Mouse (Mus musculus) layer of hippocampus, postnatal 10 days (tissue): ENCODE measurements around the gene Tnrc18. TPM values are rescaled to one million over a fixed set of nuclear protein-coding genes. Genes with fewer than 3 reads are reported as not detected.
"Not testable (repeated sequence)": the region's sequence is repeated elsewhere in the genome, so short reads cannot be mapped to it uniquely, and the experiment has no call there.

Experiments
- DNase-seq, 2 experiments: peaks; one replicate each; pipeline ENCODE4 v3.0.0; 2021; ENCODE audit warnings: low spot score in 2 of 2
- long read RNA-seq: library from polyadenylated mRNA; stranded (forward); transcript quantifications from one replicate; pipeline ENCODE4 v2.0.0, GENCODE M21; 2023
- total RNA-seq, 2 experiments: library from RNA; stranded (reverse); gene quantifications; 2 replicates each; pipeline ENCODE4 v1.2.3; 2021

Gene Tnrc18
- total RNA-seq: 100 to 1,000 TPM; 197 to 220 TPM
- long read RNA-seq, partial matches to known transcripts: 2 of 7 reads
- long read RNA-seq, other reads (novel, unspliced or antisense): 5 of 7 reads

- peak; percentile 100 for DNase-seq
Observed at GRCm38 (mm10) chr5:142817524-142818434, at the start of gene Tnrc18. TSS of gene Tnrc18 (minus strand) at chr5:142817662.

GRCm38 (mm10) chr5:142857763-142858229 lies 40.3 kb upstream of the Tnrc18 start:
- DNase-seq: peak; percentile 88

GRCm38 (mm10) chr5:142856408-142856807 lies 38.9 kb upstream of the Tnrc18 start:
- peak in 1 of 2 experiments; percentile 30 for DNase-seq

GRCm38 (mm10) chr5:142854877-142855276 lies 37.4 kb upstream of the Tnrc18 start:
- DNase-seq: peak; percentile 88 to 90

GRCm38 (mm10) chr5:142853585-142853984 lies 36.1 kb upstream of the Tnrc18 start:
- DNase-seq: no peak

GRCm38 (mm10) chr5:142851681-142852049 lies 34.2 kb upstream of the Tnrc18 start:
- DNase-seq: no peak

- no peak for DNase-seq
Observed at GRCm38 (mm10) chr5:142850916-142851680, 33.6 kb upstream of the Tnrc18 start.

- no peak for DNase-seq
Observed at GRCm38 (mm10) chr5:142850476-142850875, 33.0 kb upstream of the Tnrc18 start.

GRCm38 (mm10) chr5:142848911-142849310 lies 31.4 kb upstream of the Tnrc18 start:
- DNase-seq: no peak

GRCm38 (mm10) chr5:142848149-142848548 lies 30.7 kb upstream of the Tnrc18 start:
- DNase-seq: no peak

- no peak for DNase-seq
Observed at GRCm38 (mm10) chr5:142844467-142844866, 27.0 kb upstream of the Tnrc18 start.

GRCm38 (mm10) chr5:142842137-142842642 lies 24.7 kb upstream of the Tnrc18 start:
- peak; percentile 35 to 43 for DNase-seq

- DNase-seq: no peak
Observed at GRCm38 (mm10) chr5:142841372-142842136, 24.1 kb upstream of the Tnrc18 start.

- not testable (repeated sequence) for DNase-seq
Observed at GRCm38 (mm10) chr5:142837427-142837826, 20.0 kb upstream of the Tnrc18 start.

GRCm38 (mm10) chr5:142836891-142837290 lies 19.4 kb upstream of the Tnrc18 start:
- DNase-seq: no peak

- no peak for DNase-seq
Observed at GRCm38 (mm10) chr5:142833646-142834438, 16.4 kb upstream of the Tnrc18 start.

GRCm38 (mm10) chr5:142826131-142826530 lies 8.7 kb upstream of the Tnrc18 start:
- DNase-seq: no peak

- DNase-seq: no peak
Observed at GRCm38 (mm10) chr5:142825665-142826064, 8.2 kb upstream of the Tnrc18 start.

GRCm38 (mm10) chr5:142824091-142824490 lies 6.6 kb upstream of the Tnrc18 start:
- DNase-seq: no peak
